Mouse (Mus musculus): ENCODE data around the gene Thbs3. TPM values are rescaled to one million over a fixed set of nuclear protein-coding genes. Genes with fewer than 3 reads are reported as not detected.

Gene Thbs3
- polyA plus RNA-seq, 1 experiment from 2014 or later, result 1.5 TPM

MicroRNAs within 50 kb of the gene (microRNA counts, 519-probe panel; counts per million panel counts)
- 114 counts per million for microRNA mmu-miR-92b

Small RNAs within 50 kb of the gene (microRNA-seq; reads per million reads assigned to microRNA genes)
- 86.1 reads per million, percentile 49 among the genes with 10 or more reads in this experiment for gene Mir92b

Other genes starting within 250 kb of the Thbs3 start
- gene Rusc1, start 121.9 kb upstream of the Thbs3 start, polyA plus RNA-seq (2015; fragmentation: Nextera tagmentation; extraction: Ambion mirVana), result 5.5 and 5.9 TPM in 2 replicates
- gene Gm43738, start 114.1 kb upstream of the Thbs3 start, polyA plus RNA-seq (2015; fragmentation: Nextera tagmentation; extraction: Ambion mirVana), result not detected in 2 replicates
- gene Fdps, start 113.2 kb upstream of the Thbs3 start, polyA plus RNA-seq (2015; fragmentation: Nextera tagmentation; extraction: Ambion mirVana), result 274 and 295 TPM in 2 replicates
- gene Pklr, start 79.0 kb upstream of the Thbs3 start, polyA plus RNA-seq (2015; fragmentation: Nextera tagmentation; extraction: Ambion mirVana), result 133 and 136 TPM in 2 replicates
- 0.75 and 0.78 TPM in 2 replicates for gene Hcn3, start 55.0 kb upstream of the Thbs3 start, polyA plus RNA-seq (2015; fragmentation: Nextera tagmentation; extraction: Ambion mirVana)
- 10.3 and 10.8 TPM in 2 replicates for gene Clk2, start 50.4 kb upstream of the Thbs3 start, polyA plus RNA-seq (2015; fragmentation: Nextera tagmentation; extraction: Ambion mirVana)
- gene Scamp3, start 37.7 kb upstream of the Thbs3 start, polyA plus RNA-seq (2015; fragmentation: Nextera tagmentation; extraction: Ambion mirVana), result 67.4 and 72.1 TPM in 2 replicates
- gene Fam189b, start 32.0 kb upstream of the Thbs3 start, polyA plus RNA-seq (2015; fragmentation: Nextera tagmentation; extraction: Ambion mirVana), result 2.8 and 3.9 TPM in 2 replicates
- 21.7 and 23.7 TPM in 2 replicates for gene Gba, start 12.3 kb upstream of the Thbs3 start, polyA plus RNA-seq (2015; fragmentation: Nextera tagmentation; extraction: Ambion mirVana)
- 152 and 155 TPM in 2 replicates for gene Mtx1, start 11.9 kb downstream of the Thbs3 start, polyA plus RNA-seq (2015; fragmentation: Nextera tagmentation; extraction: Ambion mirVana)
- 0.14 and 0.51 TPM in 2 replicates for gene Muc1, start 13.9 kb downstream of the Thbs3 start, polyA plus RNA-seq (2015; fragmentation: Nextera tagmentation; extraction: Ambion mirVana)
- gene Krtcap2, start 30.8 kb downstream of the Thbs3 start, polyA plus RNA-seq (2015; fragmentation: Nextera tagmentation; extraction: Ambion mirVana), result 152 and 155 TPM in 2 replicates
- gene Trim46, start 31.1 kb downstream of the Thbs3 start, polyA plus RNA-seq (2015; fragmentation: Nextera tagmentation; extraction: Ambion mirVana), result 0.14 and 0.23 TPM in 2 replicates
- gene Dpm3, start 44.2 kb downstream of the Thbs3 start, polyA plus RNA-seq (2015; fragmentation: Nextera tagmentation; extraction: Ambion mirVana), result 57.2 and 64.5 TPM in 2 replicates
- 17.4 and 18.0 TPM in 2 replicates for gene Slc50a1, start 55.4 kb downstream of the Thbs3 start, polyA plus RNA-seq (2015; fragmentation: Nextera tagmentation; extraction: Ambion mirVana)
- 4.3 and 4.6 TPM in 2 replicates for gene Efna1, start 66.0 kb downstream of the Thbs3 start, polyA plus RNA-seq (2015; fragmentation: Nextera tagmentation; extraction: Ambion mirVana)
- 0.32 and 0.41 TPM in 2 replicates for gene Efna3, start 107.8 kb downstream of the Thbs3 start, polyA plus RNA-seq (2015; fragmentation: Nextera tagmentation; extraction: Ambion mirVana)
- gene Efna4, start 122.8 kb downstream of the Thbs3 start, polyA plus RNA-seq (2015; fragmentation: Nextera tagmentation; extraction: Ambion mirVana), result 1.0 and 1.2 TPM in 2 replicates
- 9.5 and 9.6 TPM in 2 replicates for gene Adam15, start 134.8 kb downstream of the Thbs3 start, polyA plus RNA-seq (2015; fragmentation: Nextera tagmentation; extraction: Ambion mirVana)
- 0.07 and 0.08 TPM in 2 replicates for gene Dcst2, start 146.8 kb downstream of the Thbs3 start, polyA plus RNA-seq (2015; fragmentation: Nextera tagmentation; extraction: Ambion mirVana)
- not detected in 2 replicates for gene Dcst1, start 150.1 kb downstream of the Thbs3 start, polyA plus RNA-seq (2015; fragmentation: Nextera tagmentation; extraction: Ambion mirVana)
- 0.97 and 1.8 TPM in 2 replicates for gene Zbtb7b, start 179.6 kb downstream of the Thbs3 start, polyA plus RNA-seq (2015; fragmentation: Nextera tagmentation; extraction: Ambion mirVana)
- not detected in 2 replicates for gene Lenep, start 187.6 kb downstream of the Thbs3 start, polyA plus RNA-seq (2015; fragmentation: Nextera tagmentation; extraction: Ambion mirVana)
- 18.0 and 18.7 TPM in 2 replicates for gene Flad1, start 196.7 kb downstream of the Thbs3 start, polyA plus RNA-seq (2015; fragmentation: Nextera tagmentation; extraction: Ambion mirVana)
- 282 and 301 TPM in 2 replicates for gene Cks1b, start 203.2 kb downstream of the Thbs3 start, polyA plus RNA-seq (2015; fragmentation: Nextera tagmentation; extraction: Ambion mirVana)
- gene Shc1, start 203.3 kb downstream of the Thbs3 start, polyA plus RNA-seq (2015; fragmentation: Nextera tagmentation; extraction: Ambion mirVana), result 42.3 and 51.4 TPM in 2 replicates
- gene Pygo2, start 215.0 kb downstream of the Thbs3 start, polyA plus RNA-seq (2015; fragmentation: Nextera tagmentation; extraction: Ambion mirVana), result 11.0 and 12.0 TPM in 2 replicates
- 6.0 and 6.8 TPM in 2 replicates for gene Pbxip1, start 221.5 kb downstream of the Thbs3 start, polyA plus RNA-seq (2015; fragmentation: Nextera tagmentation; extraction: Ambion mirVana)
- 39.5 and 40.4 TPM in 2 replicates for gene Pmvk, start 239.4 kb downstream of the Thbs3 start, polyA plus RNA-seq (2015; fragmentation: Nextera tagmentation; extraction: Ambion mirVana)

Data from liver, embryonic 13.5 days (tissue).